Mouse (Mus musculus): ENCODE data around the gene Ubxn6.

Ubxn6 gene

DNA sequence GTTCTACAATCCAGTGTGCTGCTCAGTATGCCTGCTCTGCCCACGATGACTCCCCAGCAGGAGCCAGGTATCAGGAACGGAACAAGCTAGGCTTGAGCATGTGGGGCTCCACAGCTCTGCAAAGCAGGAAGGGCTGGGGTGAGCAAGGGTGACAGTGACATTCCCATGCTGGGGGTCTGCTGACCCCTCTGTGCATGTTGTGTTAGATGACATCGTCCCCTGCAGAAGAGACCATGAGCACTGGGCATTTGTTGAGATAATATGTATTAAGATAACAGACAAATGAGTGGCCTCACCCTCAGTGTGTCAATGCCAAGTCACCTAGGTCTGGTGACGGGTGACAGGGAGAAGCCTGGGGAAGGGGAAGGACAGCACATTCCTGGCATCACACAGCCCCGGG is 49.9 kb downstream of the Ubxn6 start:
- DNase-seq (ENCODE audit: low spot score in 2 of 2) = no peak

- DNase-seq (ENCODE audit: low spot score in 2 of 2) = no peak
Observed at GRCm38 (mm10) chr17:56024476-56024875, 50.4 kb downstream of the Ubxn6 start.

- DNase-seq (ENCODE audit: low spot score in 2 of 2) = no peak
Observed at GRCm38 (mm10) chr17:56023386-56023785, 51.4 kb downstream of the Ubxn6 start.

- no peak for DNase-seq (ENCODE audit: low spot score in 2 of 2)
Observed at GRCm38 (mm10) chr17:56022989-56023290, 51.9 kb downstream of the Ubxn6 start.

DNA sequence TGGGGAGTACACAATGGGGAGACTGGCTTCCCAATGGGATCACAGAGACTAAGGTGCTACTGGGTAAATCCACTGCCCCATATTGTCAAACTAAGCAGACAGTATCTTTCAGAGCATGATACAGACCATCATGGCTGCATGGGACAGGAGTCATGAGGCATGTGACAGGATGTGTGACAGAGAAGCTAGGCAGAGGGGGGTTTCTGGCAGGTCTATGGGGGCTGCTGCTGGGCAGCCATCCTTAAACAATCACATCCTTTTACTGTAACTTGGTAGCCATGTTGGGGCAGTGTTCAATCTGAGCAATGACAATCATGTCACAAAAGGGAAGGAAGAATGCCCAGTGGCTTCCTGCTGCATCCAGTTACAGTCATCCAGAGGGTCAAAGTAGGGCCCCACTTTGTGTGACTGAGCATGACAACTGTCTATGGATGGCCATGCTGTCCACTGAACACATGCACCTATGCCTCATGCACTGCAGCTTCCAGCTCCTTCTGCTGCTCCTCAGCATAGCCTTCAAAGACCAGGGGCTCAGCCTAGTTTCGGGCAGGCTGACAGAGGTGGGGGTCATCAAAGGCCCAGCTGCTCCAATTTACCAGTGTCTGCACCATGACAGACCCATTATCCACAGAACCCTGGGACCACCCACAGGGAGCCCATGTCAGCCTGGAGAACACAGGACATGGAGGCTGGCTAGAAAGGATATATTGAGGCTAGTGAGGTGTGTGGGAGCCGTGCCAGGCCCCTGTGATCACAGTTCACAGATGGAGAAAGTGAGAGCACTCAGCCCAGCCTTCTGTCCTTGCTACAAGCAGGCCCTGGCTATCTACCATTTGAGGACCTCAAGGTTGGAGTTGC is 52.5 kb downstream of the Ubxn6 start:
- no peak for DNase-seq (ENCODE audit: low spot score in 2 of 2)

DNA sequence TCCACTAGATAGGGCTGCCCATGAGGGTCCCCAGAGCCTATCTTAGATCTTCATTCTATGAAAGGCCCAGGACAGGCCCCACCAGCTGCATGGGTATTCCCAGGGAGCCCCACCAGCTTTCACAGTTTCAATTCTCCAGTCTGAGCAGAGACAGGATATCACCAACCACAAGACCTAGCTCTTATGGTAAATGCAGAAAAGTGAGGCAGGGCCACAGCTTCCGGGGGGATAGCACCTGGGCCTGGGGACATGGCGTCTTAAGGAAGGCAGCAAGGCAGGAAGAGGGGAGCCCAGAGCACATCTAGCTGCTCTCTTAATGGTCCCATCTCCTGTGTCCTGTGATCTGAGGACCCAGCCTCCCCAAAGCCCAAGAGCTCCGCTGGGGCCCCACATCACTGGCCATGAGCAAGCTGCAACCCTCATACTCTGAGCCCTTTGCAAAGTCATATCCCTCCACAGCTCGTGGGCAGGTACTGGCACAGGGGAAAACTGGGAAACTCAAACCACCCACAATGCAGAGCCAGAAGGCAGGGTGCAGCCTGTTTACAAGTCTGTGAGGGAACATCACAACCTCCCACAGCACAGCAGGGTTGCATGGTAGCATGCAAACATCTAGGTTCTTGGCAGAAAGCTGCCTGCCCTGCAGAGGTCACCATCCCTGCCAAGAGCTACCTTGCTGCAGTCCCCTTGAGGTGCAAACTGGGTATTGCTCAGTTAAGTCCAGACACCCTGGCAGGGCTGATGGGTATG is 53.5 kb downstream of the Ubxn6 start:
- DNase-seq (ENCODE audit: low spot score in 2 of 2) = no peak

- DNase-seq (ENCODE audit: low spot score in 2 of 2) = no peak
Observed at GRCm38 (mm10) chr17:56020400-56021084, 54.3 kb downstream of the Ubxn6 start.

DNA sequence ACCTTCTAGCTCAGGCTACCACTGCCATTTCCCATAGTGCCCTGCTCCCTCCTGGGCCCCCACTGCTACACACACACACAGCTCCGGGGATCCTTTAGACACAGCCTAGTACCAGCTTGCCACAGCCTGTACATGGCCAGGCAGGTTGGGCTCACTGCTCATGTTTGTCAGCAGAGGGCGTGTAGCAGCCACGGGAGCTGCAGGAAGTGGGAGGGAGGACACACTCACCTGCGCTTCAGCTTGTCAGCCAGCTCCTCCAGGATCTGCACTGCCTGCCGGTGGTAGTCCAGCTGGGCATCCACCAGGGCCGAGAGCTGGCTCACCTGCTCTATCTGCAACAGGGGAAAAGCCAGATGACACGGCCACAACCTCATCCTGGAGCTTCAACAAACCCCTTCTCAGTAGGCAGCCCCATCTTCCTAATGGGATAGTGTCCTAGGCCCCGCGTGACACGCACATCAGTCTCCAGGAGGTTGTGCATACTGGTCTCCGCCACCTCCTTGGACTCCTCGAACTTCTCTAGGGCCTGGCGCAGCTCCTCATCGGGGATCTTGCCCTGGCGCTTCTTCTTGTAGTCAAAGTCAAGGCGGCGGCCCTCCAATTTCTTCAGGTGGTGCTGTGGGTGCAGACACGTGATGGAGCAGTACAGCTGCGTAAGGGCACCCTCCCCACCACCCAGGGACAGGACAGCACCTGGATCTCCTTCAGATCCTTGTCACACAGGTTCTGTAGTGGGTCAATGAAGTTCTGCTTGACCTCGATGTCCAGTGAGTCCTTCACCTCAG is 56.3 kb downstream of the Ubxn6 start:
- DNase-seq (ENCODE audit: low spot score in 2 of 2) = no peak

DNA sequence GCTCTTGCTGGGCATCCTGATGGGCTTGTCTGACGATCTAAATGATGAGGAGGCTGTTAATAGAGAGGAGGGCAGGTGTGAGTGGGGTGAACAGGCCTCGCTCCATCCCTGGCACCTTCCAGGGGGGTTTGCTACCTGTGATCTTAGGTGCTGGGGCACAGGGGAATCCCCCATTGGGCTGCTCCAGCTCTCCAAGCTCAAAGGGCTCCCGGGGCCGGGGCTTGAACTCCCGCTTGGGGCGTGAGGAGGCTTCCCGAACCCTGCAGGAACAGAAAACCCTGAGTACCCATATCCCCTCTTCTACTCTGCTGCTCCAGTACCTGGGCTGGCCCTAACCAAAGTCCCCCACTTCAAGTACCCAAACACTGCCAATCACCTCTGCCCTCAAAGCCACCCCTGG is 57.0 kb downstream of the Ubxn6 start:
- no peak for DNase-seq (ENCODE audit: low spot score in 2 of 2)

All from urinary bladder, postnatal 4 days (tissue).